Mouse (Mus musculus) layer of hippocampus, postnatal 36 days (tissue): ENCODE measurements around the gene Rab40c. TPM values are rescaled to one million over a fixed set of nuclear protein-coding genes. Genes with fewer than 3 reads are reported as not detected.
A peak's percentile ranks its signal among the peaks of the same experiment; 100 is the strongest.
"Not testable (repeated sequence)": the region's sequence is repeated elsewhere in the genome, so short reads cannot be mapped to it uniquely, and the experiment has no call there.

Source experiments
- DNase-seq, 2 experiments: peaks; one replicate each; pipeline ENCODE4 v3.0.0; 2022
- total RNA-seq, 2 experiments: library from RNA; stranded (reverse); gene quantifications; 2 replicates each; pipeline ENCODE4 v1.2.3; 2021

The Rab40c gene
- total RNA-seq, 2 experiments from 2014 or later = 49.6 to 55.5 TPM

DNA sequence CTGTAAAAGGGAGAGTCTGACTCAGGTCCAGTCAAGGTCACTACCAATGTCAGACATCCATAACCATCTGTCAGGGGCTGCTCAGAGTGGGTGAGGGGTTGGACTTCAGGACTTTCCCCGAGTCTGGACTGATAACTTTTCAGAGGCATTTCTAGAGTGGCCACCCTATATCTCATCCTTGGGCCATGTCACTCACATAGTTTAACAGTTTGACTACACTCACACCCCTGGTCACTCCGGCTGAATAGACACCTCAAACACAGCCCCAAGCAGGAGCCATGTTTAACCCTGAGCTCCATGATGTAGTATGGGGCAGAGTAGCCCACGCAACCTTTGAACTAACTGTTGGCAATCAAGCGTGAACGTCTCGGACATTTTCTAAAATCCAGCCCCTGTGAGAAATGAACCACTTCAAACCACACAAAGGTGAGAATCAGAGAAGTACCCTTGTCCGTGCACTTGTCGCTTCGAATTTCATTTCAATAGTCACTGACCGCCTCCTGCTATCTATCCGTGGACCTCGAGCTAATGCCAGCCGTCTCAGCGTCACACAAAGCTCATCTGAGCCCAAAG lies 45.3 kb downstream of the Rab40c start:
- DNase-seq = no peak

DNA sequence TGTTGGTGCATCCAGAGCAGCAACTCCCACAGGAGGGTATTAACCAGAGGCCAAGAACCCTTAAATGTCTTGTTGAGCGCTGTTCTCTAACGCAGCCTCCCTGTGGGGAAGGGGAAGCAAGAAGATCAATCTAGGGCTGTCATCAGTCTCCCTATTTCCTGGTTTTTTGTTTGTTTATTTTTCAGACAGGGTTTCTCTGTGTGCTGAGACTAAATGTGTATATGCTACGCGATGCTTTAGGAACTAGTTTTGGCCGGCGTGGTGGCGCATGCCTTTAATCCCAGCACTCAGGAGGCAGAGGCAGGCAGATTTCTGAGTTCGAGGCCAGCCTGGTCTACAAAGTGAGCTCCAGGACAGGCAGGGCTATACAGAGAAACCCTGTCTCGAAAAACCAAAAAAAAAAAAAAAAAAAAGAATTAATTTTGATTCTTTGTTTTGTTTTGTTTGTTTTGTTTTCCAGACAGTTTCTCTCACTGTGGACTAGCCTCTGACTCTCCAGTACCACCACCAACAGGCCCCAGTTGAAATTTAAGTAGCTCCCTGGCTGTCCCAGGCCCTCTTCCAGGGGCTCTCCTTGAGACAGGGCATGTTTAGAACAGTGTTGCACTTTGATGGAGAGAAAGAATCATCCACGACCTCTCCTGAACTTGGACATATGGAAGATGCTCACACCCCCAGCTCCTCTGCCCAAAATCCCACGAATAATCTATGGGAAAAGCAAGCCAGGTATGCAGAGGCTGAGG lies 46.0 kb downstream of the Rab40c start:
- no peak for DNase-seq

DNA sequence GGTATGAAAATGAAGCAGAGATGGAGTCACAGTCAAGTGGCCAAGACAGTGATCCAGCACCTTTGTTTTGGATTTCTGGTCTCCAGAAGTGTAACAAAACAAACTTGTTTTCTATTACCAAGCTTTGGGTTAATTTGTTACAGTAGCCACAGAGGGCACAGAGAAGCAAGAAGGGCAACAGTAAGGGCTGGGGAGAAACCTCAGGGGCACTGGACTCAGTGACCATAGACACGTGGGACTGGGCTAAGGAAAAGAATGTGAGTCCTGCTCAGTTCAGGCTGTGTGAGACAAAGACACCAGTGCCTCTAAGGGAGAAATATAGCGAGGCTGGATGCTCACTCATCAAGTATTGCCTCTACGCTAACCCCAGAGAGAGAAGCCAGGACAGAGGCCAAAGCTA lies 46.9 kb downstream of the Rab40c start:
- no peak for DNase-seq

DNA sequence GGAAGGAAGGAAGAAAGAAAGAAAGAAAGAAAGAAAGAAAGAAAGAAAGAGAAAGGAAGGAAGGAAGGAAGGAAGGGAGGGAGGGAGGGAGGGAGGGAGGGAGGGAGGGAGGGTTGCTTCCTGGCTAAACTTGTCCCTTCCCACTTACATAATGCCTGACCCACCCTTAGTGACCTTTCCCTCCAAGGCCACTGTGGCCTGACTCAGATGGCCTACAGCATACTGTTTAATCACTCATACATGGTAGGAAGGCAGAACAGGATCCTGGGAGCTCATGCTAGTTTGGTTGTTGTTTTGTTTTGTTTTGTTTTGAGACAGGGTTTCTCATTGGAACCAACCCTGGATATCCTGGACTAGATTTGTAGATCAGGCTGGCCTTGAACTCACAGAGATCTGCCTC lies 48.0 kb downstream of the Rab40c start:
- not testable (repeated sequence) for DNase-seq

DNA sequence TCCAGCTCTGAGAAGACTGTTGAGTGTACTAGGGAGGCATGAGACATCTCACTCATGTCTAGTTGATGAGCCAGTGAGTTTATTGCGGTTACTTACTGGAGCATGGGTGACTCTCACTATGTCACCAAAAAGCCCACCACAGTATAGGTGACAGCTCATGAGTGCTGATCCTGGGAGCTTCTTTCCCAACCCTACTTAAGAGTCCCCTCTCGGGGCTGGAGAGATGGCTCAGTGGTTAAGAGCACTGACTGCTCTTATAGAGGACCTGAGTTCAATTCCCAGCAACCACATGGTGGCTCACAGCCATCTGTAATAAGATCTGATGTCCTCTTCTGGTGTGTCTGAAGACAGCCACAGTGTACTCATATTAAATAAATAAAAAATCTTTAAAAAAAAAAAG lies 49.6 kb downstream of the Rab40c start:
- DNase-seq = no peak

DNA sequence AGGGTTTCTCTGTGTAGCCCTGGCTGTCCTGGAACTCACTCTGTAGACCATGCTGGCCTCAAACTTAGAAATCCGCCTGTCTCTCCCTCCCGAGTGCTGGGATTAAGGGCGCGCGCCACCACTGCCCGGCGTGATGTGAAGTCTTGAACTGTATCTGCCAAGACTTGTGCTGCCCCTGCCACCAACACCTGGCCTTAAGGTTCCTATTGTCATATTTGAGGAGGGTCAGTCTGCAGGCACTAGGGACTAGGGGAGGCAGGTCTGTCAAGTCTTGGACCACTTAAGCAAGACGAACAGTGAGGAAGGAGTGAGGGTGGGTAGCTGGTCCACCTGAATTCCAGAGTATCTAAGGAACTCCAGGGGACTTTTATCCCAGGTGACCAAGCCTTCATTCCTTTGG lies 50.0 kb downstream of the Rab40c start:
- no peak for DNase-seq

DNA sequence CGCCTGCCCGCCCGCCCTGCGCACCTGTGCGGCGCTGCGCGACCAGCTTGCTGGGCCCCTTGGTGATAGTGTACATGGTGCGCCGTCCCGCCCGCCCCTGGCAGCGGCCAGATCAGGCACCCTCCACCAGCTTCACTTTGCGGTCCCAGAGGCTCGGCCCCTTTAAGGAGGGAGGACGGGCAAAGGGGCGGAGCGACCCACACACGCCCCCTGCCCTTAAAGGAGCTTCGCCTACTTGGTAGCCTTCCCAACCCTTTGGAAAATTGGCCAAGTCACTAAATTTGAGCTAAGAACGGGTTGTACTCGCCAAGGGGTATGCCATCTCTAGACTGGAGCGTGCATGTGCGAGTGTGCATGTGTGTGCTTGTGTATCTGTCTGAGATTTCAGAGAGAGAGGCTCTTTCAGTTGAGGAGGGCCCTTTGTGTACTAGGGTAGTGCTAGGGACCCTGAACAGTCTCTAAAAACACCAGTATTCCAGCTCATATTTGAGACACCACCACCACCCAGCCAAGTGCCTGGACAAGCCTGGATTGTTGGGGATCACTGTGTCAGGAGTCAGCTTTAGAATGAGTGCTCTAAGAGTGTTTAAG lies 50.8 kb downstream of the Rab40c start, which contains the start of gene Mcrip2:
Gene Mcrip2 (minus strand): TSS at position 164 of the 591 bp plus-strand sequence.
- DNase-seq = peak; percentile 81 to 84

DNA sequence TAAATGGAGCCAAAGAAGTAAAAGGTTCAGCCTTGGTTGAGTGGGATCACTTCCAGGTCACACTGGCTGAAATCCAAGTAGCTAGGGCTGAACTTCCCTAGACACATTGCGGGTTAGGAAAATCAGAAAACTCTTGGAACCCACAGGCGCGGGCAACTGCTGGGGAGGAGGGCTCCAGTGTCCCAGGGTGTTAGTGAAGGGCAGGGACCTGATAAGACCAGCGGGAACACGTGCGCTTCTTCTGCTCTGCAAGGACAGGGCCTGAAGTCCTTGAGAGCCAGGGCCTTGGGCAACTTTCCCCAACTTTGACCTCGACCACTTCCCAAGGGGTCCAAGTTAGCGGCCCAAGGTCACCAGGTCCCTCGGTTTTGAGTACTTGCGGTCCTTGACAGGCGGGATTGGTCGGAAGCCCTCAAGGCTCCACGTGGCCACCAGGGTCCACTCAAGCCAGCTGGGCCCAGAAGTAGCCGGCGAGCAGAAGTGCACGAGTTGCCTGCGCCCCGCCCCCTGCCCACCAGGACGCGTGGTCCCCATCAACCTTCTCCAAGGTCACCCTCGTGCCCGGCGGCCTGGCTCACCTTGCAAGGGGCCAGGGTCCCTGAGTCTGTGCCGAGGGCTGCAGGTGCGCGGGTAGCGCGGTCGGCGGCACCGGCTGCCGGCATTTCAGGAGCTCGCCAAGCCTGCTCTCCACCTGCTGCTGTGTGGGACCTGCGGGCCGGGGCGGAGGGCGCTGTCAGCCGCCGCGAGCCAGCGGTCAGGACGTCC lies 51.5 kb downstream of the Rab40c start:
- no peak for DNase-seq

DNA sequence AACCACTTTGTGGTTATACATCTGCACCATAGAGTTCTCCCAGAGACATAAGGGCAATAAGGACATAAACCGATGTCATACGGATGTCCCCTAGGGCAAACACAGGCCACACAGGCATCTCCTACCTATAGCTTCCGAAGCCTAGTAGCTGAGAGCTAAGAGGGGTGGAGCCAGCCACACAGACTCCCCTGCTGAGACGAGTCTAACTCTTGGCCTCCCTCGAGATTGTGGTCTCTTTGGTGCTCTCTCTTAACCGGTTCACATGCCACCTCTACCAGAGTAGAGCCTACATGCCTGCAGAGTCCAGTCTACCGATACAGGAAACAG lies 52.1 kb downstream of the Rab40c start:
- DNase-seq = no peak

DNA sequence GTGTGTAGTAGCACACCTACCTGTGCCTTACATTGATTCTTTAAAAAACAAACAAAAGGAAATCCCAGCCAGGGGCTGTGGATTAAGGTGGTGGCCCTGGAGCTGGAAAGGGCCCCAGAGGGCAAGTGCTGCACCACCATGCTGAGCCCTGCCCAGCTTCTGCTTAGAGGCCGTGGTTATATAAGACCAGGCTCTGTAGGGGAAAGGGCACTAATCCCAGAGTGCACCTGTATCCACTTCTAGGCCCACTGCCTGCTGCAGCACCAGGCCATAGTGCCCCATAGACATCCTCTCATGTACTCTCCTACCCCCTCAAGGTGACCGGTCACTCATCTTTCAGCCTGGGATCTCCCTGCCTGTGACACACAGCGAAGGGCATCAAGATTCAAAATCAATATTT lies 53.4 kb downstream of the Rab40c start:
- no peak for DNase-seq

DNA sequence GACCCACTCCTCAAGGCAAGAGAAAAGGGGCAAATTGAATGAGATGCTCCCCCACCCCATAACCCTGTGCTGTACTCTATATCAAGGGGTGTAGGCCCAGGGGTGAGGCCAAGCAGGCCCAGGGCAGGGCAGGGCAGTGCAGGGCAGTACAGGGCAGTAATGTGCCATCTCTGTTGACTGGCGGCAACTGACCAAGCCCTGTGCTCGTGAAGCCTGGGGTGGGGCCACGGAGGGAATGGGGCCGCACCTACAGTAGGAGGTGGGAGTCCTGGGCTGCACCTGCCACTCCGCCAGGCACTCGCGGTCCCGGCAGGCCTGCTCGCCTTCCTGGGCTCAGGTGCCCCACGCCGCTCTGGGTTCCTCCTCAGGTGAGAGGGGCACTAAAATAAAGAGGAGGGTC lies 54.2 kb downstream of the Rab40c start:
- no peak for DNase-seq

DNA sequence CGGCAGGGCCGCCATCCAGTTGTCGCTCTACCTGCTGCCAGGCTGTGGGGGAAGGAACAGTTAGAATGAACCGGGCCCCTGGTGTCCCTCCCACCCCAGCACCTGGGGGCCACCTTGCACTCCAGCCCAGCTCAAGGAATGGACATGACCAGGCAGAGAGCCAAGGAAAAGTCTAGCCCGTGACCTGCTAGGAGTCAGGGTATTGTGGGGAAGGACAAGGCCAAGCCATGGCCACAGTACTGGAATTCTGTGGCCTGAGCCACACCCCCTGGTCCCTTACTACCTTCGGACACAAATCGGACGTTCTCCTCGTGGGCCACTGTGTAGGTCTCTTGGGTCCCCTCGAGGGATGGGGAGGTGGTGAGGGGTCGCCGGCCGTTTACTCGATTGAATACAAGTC lies 55.2 kb downstream of the Rab40c start:
- DNase-seq = no peak

DNA sequence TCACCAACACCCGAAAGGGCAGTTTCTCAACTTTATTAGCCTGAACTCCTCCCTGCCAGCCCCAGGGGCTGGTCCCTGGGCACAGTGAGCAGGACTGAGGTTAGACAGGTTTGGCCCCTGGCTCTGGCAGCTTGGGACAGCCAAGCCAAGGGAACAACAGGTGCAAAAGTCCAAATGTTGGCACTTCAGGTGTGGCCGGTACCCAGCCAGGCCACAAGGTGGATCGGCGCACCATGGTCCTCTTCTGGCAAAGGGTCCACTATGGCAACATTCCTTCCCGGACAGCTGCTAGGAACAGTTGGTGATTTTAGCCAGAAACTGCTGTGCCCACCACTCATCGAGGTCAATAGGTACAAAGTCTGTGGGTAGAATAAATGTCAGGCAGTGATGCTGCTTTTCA lies 55.8 kb downstream of the Rab40c start:
- no peak for DNase-seq

DNA sequence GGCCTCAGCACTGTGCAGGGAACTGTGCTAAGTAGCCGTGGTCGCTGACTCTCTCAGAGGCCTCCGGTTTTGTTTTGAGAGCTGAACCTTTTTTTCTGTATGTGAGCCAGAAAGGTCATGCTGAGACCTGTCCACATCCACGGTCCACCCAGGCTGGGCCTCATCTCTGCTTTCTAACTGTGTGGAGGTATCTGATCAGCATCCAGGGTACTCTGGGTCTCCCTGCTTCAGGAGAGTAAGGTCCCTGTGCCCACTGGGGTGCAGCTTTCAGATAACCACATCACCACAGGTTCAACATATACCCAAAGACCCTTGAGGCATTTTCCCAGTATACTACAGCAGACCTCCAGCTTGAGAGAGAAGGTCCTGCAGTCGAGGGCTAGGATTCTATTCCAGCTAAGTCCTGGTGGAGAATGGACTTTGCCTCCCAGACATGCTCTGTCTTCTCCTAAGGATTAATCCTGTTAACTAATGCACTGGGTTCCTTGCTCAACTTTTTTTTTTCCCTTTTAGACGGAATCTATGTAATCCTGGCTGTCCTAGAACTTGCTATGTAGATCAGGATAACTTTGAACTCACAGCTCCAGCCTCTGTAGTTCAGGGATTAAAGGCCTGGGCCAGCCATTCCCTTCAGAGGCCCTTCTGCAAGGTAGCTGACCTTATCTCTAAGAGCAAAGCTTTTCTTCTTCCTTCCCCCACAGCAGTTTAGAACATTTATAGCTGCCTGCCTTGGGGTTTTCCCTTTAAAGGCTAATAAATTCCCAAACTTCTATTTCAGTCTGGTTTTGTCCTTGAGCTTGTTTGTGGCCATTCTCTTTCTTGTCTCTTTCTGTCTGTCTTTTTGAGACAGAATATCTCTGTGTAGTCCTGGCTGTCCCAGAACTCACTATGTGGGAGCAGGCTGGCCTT lies 57.6 kb downstream of the Rab40c start:
- no peak for DNase-seq

DNA sequence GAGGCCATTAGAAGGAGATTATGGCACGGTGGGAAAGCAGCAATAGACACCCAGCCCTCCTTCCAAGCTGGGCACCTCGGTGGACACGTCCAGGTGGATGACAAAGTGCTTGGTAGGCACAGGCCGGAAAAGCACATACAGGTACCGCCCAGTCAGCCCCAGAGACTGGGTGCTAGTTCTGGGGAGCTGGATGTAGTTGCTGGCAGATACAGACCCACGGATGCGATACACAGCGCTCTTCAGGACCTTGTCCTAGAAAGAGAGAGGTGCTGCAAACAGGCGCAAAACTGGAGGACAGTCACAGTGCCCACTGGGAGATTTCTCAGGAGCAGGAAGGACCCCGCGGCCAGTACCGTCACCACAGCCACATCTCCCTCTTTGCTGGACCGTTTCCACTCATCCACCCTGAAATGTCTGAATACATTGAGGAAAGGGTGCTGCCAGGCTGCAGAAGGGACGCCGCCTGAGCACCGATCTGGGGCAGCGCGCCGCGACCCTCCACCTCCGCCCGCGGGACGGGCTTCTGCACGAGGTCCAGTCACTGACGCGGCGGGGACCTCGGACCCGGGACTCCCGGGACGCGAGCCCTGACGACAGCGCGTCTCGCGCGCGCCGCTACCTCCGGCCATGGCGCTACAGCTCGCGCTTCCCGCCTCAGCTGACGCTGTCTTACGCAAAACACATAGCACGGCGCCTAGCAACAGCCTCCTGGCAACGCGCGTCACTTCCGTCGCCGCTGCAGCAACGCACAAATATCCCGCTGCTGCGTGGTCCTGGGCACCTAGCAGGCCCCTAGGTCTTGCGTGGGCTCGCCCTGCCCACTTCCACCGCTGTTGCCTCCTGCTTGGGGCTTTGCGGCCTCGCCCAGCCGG lies 58.5 kb downstream of the Rab40c start, which contains the start of gene Wdr90:
Gene Wdr90 (minus strand): TSS at position 670 of the 872 bp plus-strand sequence.
- DNase-seq = peak; percentile 92 to 94

DNA sequence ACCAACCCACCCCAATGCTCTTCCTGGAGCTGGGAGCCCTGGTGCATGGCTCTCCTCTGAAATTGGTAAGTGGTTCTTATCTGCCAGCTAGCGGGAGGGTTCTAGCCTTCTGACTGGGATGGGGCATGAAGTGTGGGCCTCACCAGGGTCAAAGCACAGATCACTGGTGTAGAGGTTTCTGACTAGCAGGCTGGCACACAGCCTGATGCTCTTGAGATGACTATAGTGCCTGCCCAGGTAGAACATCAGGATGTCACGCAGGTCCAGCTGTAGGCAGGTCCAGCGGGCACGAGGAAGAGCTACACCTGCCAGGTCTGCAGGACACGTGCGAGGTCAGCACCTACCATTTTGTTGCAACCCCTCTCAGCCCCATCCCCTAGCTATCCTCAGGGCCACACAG lies 59.3 kb downstream of the Rab40c start:
- no peak for DNase-seq

DNA sequence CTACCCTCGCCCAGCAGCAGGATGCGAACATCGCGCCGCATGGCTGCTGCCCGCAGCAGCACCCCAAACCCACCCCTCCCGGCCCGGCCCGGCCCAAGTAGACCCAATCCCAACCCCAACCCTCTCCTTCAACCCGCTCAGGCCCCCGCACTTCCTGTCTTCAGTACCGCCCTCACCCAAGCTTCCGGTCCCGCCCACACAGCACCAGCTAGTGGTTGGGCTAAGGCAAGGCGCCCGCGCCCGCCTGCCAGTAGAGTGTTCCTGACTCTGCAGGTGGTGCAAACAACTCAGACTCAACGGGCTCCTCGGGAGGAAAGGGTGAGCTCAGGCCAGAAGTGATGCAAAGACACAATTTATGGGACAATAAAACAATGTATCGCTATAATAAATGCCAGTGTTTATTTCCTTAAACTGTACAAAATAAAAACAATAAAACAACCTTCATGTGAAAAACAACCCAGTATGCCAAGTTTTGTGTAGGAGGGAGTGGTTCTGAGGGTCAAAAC lies 75.1 kb downstream of the Rab40c start, which contains the start of gene Rhot2:
Gene Rhot2 (minus strand): TSS at position 456 of the 506 bp plus-strand sequence.
- peak; percentile 92 to 95 for DNase-seq

DNA sequence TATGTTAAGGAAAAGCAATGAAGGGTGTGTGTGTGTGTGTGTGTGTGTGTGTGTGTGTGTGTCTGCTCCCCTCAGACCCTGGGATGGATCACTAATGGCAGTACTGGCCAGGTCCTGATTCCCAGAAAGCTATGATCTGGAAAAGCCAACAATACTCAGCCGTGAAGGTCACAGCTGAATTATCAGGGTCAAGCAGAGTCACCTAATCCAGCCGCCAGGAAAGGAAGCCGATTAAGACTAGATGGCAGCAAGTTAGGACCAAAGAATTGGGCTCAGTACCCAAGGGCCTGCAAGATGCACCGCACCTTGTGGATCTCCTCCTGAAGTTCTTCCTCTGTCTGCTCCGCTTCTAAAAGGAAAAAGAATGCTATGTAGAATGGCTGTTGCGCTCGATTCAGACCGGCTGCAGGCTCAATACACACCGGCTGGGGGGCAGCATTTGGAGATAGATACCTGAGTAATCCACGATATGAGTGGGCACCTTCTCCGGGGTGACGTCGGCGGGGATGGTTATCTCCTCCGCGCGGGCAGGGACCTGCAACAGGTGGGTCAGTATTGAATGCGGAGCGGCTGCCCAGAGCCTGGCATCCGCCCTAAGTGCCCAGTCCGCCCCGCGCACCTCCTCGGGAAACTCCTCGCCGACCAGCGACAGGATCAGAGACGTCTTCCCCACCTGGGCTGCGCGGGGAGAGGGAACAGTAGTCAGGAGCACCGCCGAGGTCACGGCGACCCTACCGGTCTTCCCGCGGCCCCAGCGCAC lies 75.7 kb downstream of the Rab40c start:
- DNase-seq = no peak

DNA sequence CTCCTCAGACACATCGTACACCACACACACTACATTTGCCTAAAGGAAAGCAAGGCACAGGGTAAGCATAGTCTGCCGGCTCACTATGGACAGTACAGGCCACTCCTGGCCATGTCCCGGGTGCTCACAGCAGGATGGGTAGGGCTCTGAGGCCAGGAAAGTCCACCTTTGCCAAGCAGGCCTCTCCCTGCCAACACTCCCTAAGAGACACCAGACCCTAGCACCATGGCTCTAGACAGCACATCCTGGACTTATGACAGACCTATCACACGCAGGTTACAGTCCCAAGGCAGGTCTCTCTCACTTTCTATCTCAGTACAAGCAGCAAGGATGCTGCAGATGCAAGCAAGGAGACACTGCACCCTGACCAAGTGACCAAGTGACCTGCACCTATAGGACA lies 76.4 kb downstream of the Rab40c start:
- no peak for DNase-seq

DNA sequence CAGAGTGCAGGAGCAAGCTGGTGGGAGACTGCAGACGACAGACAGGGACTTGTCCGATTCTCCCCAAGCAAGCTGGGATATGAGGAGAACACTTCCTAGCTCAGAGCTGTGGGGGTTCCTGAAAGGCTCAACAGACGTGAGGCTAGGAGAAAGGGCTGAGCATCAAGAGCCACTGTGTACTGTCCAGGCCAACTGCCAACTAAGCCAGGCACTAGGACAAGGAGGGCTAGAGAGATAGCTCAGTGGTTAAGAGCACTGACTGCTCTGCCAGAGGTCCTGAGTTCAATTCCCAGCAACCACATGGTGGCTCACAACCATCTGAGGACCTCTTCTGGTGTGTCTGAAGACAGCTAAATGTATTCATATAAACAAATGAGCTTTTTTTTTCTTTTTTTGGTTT lies 77.0 kb downstream of the Rab40c start:
- DNase-seq = no peak
